Mouse (Mus musculus): ENCODE results near the gene Dedd.

Gene Dedd

DNA sequence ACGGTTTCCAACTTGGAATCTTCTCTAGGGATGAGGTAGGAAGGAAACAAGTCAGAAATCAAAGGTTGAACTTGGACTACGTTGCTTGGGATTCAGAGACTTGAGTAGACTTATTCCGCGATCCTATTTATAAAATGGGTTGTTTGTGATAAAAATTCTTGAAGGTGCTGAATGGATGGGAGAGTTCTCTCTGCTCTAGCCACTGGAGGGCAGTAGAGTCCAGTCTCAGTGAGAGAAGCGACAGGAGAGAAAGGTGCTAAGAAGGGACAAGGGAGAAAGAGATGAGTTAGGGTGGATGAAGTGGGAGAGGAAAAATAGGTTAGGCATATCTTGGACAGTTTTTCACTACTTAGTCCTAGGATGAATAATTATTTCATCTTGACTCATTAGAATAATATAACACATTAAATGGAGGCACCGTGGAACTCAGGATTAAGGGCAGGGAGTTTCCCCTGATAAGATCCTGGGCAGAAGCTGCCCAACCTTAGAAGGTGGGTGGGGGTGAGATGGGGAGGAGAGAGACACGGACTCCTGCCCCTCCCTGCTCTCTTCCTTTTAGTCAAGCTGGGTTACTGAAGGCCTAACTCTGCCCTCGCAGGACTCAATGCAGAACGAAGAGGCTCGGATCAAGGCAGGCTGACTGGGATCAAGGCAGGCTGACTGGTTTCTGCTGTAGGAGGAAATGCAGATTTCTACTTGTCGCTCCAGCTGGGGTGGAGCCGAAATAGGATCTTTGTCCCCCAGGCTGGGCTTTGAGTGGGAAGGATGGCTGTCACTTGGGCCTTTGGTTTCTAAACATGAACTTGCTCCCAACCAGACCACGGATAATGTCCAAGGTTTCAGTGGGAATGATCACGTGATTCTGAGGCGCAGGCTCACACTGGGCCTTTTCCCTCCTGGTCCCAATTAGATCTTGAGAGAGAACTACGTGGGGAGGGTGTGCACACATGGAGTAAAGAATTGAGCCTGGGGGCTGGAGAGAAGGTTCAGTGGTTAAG, 32.5 kb downstream of the Dedd start:
- peak; percentile 86 for DNase-seq

DNA sequence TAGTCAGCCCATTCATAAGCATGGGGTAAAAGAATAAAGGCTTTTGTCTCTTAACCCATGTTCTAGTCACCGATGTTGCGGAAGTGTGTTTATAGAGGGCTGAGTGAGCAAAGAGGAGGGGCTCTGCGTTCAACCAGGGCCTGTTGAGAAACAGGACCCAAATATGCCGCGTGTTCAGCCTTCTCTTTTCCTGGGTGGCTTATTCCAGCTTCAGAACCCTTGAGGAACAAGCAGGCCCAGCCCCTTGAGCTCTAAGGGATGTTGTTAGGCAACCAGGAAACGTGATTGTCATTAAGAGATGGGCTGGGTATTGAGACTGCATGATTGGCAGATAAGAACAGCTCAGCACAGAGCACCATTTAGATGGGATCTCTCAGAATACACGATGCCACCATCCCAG, 37.0 kb downstream of the Dedd start:
- DNase-seq: peak; percentile 58

DNA sequence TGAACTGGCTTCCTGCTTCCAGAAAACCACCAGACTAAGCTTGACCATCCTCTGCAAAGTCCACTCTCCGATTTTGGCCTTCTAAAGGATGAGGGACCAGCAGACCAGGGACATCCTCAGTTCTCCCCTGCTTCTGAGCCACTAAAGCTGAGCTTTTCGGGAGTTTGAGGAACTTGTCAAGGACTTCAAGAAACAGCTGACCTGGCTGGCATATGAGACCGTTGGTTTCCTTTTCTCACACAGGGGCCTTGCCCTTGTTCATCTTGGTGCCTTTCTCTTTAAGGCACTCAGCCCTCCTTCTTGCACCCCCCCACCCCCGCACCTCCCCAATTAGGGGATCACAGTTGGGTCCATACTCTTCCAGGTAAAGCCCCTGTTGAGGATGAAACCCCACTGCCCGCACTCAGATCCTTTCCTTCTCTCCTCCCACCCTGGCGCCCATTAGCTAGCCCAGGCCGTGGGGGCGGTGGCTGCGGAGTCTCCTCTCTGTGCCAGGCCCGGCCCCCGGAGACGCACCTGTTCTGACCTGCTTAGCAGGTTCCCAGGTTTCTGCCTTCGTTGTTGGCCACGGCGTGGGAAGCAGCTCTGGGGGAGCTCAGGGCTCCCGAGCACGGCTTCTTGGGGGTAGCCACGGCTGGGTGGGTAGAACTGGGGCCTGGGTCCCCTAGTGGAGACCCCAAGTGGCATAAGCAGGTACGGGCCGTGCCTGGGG, 41.1 kb downstream of the Dedd start, which contains the start of gene Nectin4:
TSS of gene Nectin4 (plus strand) at position 255 of the 712 bp plus-strand sequence.
- peak; percentile 82 for DNase-seq

- DNase-seq: no peak
These were observed 43.9 kb downstream of the Dedd start for GRCm38 (mm10) chr1:171372880-171373279.

- DNase-seq: no peak
These were observed 45.0 kb downstream of the Dedd start for GRCm38 (mm10) chr1:171373946-171374345.

DNA sequence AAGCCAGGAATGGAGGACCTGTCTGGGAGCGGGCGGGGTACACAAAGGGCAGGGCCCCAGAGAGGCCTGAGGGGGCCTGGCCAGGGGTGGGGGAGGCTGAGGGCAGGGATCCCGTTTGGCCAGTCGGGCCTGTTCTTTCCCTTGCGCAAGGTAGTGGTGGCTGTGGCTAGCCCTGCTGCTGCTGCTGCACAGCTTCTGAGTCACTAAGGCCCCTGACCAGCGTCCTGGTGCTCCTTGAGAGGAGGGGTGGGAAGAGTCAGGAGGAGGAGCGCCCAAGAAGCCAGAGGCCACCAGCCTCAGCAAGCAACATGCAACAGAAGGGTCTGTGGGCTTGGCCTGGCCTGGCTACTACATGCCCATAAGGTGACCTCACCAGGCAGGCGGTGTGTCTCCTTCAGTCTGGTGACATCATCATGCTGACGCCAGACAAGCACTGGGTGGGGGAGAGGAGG, 46.7 kb downstream of the Dedd start:
- DNase-seq: peak; percentile 88

DNA sequence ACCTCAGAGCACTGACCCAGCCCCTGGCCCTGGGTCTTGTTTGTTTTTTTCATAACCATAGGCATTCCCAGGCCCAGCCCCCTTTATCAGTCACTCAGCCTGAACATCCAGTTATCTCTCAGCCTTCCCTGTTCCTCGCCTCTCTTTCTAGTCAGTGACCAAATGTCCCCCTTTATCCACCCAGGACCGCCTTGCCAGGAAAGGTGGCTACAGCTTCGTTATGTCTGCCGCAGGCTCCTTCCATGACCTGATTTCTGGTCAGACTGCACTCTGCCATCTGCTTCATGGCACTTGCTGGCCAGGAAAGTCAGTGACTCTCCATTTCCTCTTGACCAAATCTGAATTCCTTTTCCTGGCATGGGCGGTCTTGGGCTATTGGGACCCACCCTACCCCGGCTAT, 49.4 kb downstream of the Dedd start:
- no peak for DNase-seq

DNA sequence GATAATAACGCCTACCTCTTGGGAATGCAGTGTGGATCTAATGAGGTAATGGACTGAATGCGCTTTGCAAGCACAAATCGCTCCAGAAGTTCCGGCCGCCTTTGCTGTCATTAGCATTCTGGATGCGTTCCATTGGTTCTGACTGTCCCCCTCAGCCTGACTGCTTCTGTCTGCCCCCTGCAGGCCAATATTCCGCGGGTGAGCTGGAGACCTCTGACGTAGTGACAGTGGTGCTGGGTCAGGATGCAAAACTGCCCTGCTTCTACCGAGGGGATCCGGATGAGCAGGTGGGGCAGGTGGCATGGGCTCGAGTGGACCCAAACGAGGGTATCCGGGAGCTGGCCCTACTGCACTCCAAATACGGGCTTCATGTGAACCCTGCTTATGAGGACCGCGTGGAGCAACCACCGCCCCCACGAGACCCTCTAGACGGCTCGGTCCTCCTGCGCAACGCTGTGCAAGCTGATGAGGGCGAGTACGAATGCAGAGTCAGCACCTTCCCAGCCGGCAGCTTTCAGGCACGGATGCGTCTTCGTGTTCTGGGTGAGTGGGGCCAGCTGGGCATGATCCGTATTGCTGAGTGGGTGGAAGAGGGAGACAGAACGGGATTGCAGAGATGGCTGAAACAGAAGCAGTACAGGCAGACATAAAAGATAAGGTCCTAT, 51.1 kb downstream of the Dedd start:
- peak; percentile 91 for DNase-seq

DNA sequence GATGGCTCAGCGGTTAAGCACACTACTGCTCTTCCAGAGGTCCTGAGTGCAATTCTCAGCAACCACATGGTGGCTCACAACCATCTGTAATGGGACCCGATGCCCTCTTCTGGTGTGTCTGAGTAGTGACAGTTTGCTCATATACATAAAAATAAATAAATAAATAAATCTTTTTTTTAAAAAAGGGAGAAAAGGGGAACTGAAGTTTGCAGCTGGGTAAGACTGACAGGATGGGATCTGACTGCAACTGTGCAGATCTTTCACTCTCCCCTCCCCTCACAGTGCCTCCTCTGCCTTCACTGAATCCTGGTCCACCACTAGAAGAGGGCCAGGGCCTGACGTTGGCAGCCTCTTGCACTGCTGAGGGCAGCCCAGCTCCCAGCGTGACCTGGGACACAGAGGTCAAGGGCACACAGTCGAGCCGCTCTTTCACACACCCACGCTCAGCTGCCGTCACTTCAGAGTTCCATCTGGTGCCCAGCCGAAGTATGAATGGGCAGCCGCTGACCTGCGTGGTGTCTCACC, 53.2 kb downstream of the Dedd start:
- DNase-seq: no peak

GRCm38 (mm10) chr1:171384361-171384760, 55.4 kb downstream of the Dedd start:
- no peak for DNase-seq

GRCm38 (mm10) chr1:171385171-171385570, 56.2 kb downstream of the Dedd start:
- no peak for DNase-seq

GRCm38 (mm10) chr1:171387099-171387498, 58.2 kb downstream of the Dedd start:
- DNase-seq: peak; percentile 34

DNA sequence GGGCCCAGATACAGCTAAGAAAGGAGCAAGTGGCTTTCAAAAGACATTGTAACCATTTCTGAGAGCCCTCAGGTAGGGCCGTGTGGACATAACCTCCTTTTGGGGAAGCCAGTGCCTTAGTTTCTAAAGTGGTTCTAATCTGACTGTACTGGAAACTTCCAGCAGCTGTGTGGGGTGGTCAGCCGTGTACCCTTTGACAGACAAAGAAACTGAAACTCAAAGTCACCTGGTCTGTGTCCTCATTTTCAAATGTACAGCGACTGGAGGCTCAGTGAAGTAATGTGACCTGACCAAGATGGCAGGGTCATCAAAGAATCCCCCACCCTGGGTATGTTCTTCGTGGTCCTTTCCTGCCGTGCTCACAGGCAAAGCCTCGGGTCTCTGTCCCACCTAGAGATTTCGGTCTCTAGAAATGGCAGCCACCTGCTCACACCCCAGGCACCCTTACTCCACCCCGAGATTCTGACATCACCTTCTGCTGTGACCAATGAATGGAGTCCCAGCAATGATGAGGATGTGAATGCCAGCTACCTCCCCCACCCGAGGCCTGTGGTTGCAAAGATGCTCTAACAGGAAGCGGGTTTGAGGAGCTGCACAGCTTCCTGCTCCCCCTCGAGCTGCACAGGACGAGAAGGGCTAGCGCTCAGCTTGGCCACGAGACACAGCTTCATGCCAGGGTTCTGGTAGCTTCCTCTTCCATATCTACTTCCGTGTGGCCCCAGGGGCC, 59.6 kb downstream of the Dedd start, which contains the start of gene Arhgap30:
TSS of gene Arhgap30 (plus strand) at position 579 of the 727 bp plus-strand sequence.
- DNase-seq: peak; percentile 88

DNA sequence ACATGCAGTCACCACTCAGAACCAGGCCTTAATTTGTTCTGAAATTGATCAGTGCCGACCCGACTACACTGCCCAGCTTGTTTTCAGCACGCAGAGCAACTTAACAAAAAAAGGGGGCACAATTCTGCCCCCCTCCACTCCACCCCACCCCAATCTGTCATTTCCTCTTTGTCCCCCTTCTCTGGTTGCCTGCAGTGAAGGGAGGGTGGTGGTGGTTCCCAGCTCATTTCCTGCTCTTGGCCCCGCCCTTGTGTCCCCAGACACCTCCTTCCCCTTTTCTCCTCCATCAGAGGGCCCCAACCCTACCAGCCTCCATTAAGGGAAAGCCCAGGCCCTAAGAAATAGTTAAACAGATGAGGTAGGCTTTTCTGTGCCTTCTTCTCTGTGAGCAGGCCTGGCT, 61.2 kb downstream of the Dedd start:
- peak; percentile 77 for DNase-seq

Measured in lung, postnatal 36 days (tissue).